Mouse (Mus musculus) 3134 (cell line): ENCODE measurements at regions not wholly inside any gene's neighbourhood (a gene's known extent, or its start where the extent isn't known, plus 50 kb on each side); places are given as distances from the start of the nearest gene placed in this dataset.

Experiments used
- DNase-seq: peaks from one replicate; pipeline ENCODE4 v3.0.0-alpha.2; 2011; ENCODE audit warnings: low spot score; ENCODE audit not compliant: insufficient read length; ENCODE audit errors: extremely low read depth

GRCm38 (mm10) chr12:39849346-39850058 lies 188.3 kb downstream of the Arl4a start:
- no peak for DNase-seq

- no peak for DNase-seq
Measured at GRCm38 (mm10) chr12:39840615-39841014, 197.2 kb downstream of the Arl4a start.

- DNase-seq = no peak
Measured at GRCm38 (mm10) chr12:39840179-39840578, 197.6 kb downstream of the Arl4a start.

- DNase-seq = no peak
Measured at GRCm38 (mm10) chr12:39831079-39831478, 206.7 kb downstream of the Arl4a start.

GRCm38 (mm10) chr12:39830530-39830929 lies 207.3 kb downstream of the Arl4a start:
- DNase-seq = no peak

- DNase-seq = no peak
Measured at GRCm38 (mm10) chr12:39822671-39823070, 215.2 kb downstream of the Arl4a start.

GRCm38 (mm10) chr12:39801536-39801935 lies 236.3 kb downstream of the Arl4a start:
- no peak for DNase-seq

- DNase-seq = no peak
Measured at GRCm38 (mm10) chr12:39797843-39798242, 240.0 kb downstream of the Arl4a start.

GRCm38 (mm10) chr12:39796939-39797338 lies 240.9 kb downstream of the Arl4a start:
- DNase-seq = no peak

- DNase-seq = no peak
Measured at GRCm38 (mm10) chr12:39785026-39785425, 252.8 kb downstream of the Arl4a start.

GRCm38 (mm10) chr12:39784532-39784931 lies 253.3 kb downstream of the Arl4a start:
- DNase-seq = no peak

GRCm38 (mm10) chr12:39776173-39776572 lies 261.7 kb downstream of the Arl4a start:
- no peak for DNase-seq

- no peak for DNase-seq
Measured at GRCm38 (mm10) chr12:39766988-39767387, 270.8 kb downstream of the Arl4a start.

GRCm38 (mm10) chr12:39763529-39763928 lies 274.3 kb downstream of the Arl4a start:
- no peak for DNase-seq

GRCm38 (mm10) chr12:39761946-39762345 lies 275.9 kb downstream of the Arl4a start:
- DNase-seq = peak; percentile 36

GRCm38 (mm10) chr12:39761326-39761725 lies 276.5 kb downstream of the Arl4a start:
- no peak for DNase-seq

- no peak for DNase-seq
Measured at GRCm38 (mm10) chr12:39757975-39758374, 279.9 kb downstream of the Arl4a start.

- no peak for DNase-seq
Measured at GRCm38 (mm10) chr12:39751850-39752249, 286.0 kb downstream of the Arl4a start.

GRCm38 (mm10) chr12:39742156-39743063 lies 295.4 kb downstream of the Arl4a start:
- DNase-seq = no peak

- no peak for DNase-seq
Measured at GRCm38 (mm10) chr12:39741051-39741847, 296.6 kb downstream of the Arl4a start.

GRCm38 (mm10) chr12:39736966-39737365 lies 300.9 kb downstream of the Arl4a start:
- DNase-seq = no peak
